ENCODE assay signal across 19 mouse cellular contexts in genomic region chr1:35881521-35881920, GRCm38 (mm10).
"Had no signal": no experiment of that assay in that cellular context is flagged by ENCODE, and none has a peak within 500 bp of the region (broad histone marks: within the 10 kb centered on the region; RNA-seq: fewer than 3 reads in every experiment).

No protein-coding gene starts in this region.

- H3K4me1 ChIP-seq: hindbrain, embryonic 10.5 days; hindbrain, embryonic 12.5 days; intestine, embryonic 15.5 days; limb, embryonic 13.5 days; liver, embryonic 12.5 days had no signal

- H3K4me3 ChIP-seq: gastrocnemius, adult 2 months; heart, adult 2 months; heart, embryonic 12.5 days; hindbrain, embryonic 10.5 days; hindbrain, embryonic 12.5 days; intestine, embryonic 15.5 days; layer of hippocampus, adult 2 months; limb, embryonic 13.5 days; limb, embryonic 15.5 days; liver, embryonic 12.5 days had no signal

- H3K27ac ChIP-seq: gastrocnemius, adult 2 months; heart, adult 2 months; hindbrain, embryonic 10.5 days; hindbrain, embryonic 12.5 days; hindbrain, embryonic 14.5 days; intestine, embryonic 15.5 days; layer of hippocampus, adult 2 months; limb, embryonic 13.5 days; limb, embryonic 15.5 days; liver, embryonic 12.5 days had no signal

- DNase-seq: gastrocnemius, adult 2 months; gastrocnemius, postnatal 10 days; gastrocnemius, postnatal 25 days; heart, adult 2 months; heart, postnatal 10 days; heart, postnatal 4 days; kidney, adult 18-20 months; kidney, postnatal 10 days; kidney, postnatal 4 days; left cerebral cortex, postnatal 4 days had no signal
